Mouse (Mus musculus) frontal cortex, postnatal 14 days (tissue): Measurements from ENCODE around the gene Hddc2.

Experiments used
- DNase-seq, 2 experiments: peaks; one replicate each; pipeline ENCODE4 v3.0.0; 2022; ENCODE audit warnings: low spot score in 2 of 2

Hddc2 gene

GRCm38 (mm10) chr10:31312865-31313848 is at the start of gene Hddc2:
TSS of gene Hddc2 (plus strand) at chr10:31313383.
- peak; percentile 37 to 51 for DNase-seq

DNA sequence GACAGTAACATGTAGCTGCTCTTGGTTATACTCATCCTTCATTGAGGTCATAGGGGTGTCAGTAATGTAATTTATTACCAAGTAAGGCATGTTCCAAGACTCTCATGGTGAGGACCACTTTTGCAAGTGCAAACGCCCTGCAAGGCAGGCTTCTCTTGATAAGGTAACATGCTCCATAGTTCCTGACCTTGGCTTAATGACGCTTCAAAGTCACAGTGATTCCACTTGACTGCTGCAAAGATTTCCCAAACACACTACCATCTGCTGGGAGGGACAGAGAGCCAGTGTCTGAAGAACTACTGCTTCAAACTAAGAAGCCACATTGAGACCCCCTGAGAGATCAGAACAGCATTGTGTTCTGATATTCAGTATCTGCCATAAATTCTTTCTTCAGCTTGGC is 40.4 kb upstream of the Hddc2 start:
- no peak for DNase-seq

DNA sequence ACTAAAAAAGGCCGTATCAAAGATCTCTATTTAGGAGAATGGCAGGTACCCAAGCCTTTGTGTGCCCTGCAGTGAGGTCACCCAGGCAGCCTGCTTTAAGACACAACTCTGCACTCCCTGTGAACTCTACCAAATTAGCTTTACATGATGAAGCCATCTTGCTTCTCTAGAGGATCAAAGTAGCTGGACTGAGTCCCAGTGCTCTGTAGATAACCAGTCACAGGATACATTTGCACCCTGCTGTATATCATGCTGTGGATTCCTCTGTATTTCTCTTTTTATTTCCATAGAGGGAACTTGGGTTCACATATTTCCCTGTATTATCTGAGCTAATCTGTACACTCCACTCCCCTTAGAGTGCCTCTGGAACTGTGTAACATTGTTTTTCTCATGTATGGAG is 40.0 kb upstream of the Hddc2 start:
- DNase-seq, result no peak

DNA sequence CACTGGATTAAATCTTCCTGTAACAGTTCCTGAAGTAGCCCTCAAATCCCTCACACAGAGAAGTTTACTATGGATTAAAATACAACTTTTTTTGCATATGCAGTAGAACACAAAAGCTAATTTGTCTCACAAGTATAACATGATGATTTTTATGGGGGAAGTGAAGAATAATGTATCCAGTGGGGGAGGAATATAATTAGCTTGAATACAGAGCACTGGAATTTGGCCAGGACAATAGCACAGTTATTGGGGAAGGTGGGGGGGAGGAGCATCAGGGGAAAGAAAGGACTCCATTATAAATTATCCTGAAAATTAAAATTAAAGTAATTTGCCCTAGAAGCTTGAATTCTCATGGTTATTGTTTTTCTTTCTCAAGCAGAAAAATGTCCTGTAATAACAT is 25.4 kb upstream of the Hddc2 start:
- DNase-seq, result no peak

DNA sequence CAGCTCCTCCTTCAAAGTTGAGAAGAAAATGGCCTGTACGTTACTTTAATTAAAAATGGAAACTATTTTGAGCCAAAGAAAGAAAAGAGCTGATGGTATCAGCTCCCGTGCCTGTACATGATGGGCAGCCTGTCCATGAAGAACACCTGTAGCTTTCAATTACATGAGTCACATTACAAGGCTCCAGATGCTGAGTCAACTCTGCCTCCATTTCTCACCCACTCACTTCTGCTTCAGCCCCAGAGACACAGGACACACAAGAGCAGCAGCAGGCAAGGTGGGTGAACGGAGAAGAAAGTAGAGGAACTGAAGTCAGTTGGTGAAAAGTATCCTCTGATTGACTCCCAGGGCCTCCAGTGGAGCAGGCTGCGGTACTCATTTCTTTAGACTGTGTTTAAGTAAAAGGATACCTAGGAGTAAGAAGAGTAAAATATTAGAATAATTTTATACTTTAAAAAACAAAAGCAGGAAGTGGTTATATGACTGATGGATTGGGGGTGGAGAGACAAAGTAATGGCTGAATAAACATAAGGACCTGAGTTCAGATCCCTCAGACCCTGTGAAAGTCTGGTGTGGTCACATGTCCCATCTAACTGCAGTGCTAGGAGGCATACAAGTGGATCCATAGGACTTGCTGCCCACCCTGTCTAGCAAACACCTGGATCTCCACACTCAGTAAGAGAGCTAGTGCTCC is 24.3 kb upstream of the Hddc2 start:
- DNase-seq, result no peak

DNA sequence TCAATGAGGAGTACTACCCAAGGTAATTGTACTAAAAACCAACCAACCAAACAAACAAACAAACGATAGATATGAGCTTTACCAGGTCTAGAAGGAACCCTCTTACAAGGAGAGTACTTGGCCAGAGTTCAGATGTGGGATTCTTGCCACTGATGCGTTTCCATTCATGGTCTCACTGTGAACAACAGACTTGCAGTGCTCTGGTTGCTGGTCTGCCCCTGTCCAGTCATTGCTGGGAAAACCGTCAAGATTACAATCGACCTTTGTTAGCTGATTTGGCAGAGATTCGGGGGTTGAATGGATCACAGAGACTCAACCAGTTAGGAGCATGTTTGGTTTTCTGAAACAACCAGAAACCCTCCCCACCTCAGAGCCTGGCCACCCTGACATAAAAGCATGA is 17.5 kb upstream of the Hddc2 start:
- peak in 1 of 2 experiments; percentile 5 for DNase-seq

- DNase-seq, result no peak
Observed at GRCm38 (mm10) chr10:31296458-31296857, 16.7 kb upstream of the Hddc2 start.

GRCm38 (mm10) chr10:31297106-31297505 is 16.1 kb upstream of the Hddc2 start:
- DNase-seq, result no peak

DNA sequence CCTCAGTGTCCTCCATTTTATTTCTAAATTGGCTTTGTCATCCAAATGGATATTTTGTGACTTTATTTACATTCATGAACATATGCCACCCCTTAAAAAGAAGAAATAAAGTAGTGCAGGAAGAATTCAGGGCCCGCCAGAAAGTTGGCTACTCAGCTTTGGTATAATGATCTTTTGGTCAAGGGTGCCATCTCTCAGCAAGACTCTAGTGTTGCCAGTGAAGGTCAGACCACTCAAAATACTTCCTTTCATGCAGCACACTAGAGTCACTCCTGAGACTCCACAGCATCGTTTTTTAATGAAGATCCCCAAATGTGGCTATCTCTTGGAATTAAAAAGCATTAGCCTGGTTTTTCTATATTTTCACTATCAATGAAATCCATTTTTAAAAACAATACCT is 14.9 kb upstream of the Hddc2 start:
- no peak for DNase-seq

DNA sequence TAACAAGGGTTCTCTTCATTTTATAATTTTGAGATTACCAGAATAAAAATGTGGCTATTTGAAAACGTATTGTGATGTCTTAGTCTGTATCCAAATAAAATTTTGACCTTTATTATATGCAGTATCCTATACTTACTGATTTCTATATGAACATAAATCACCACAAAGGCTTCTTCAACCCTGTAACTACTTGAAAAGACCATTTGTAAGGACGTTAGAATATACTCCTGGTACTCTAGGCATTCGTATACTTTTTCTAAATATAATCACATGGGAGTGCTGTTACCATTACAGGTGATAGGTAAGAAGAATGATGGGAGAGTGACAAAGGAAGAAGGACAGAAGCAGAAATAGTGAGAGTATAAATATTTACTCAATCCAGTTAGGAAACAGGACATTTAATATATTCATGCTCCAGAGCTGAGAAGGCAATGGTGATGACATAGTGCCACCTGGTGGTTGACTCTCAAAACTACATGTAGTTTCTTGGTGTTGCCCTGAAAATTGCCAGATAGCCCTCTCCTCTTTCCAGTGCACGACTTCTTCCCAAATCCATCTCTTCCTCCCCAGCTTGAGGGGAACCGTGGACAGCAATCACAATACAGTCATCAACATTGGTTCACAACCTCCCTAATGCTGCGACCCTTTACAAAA is 14.1 kb upstream of the Hddc2 start:
- DNase-seq, result peak; percentile 14 to 62

DNA sequence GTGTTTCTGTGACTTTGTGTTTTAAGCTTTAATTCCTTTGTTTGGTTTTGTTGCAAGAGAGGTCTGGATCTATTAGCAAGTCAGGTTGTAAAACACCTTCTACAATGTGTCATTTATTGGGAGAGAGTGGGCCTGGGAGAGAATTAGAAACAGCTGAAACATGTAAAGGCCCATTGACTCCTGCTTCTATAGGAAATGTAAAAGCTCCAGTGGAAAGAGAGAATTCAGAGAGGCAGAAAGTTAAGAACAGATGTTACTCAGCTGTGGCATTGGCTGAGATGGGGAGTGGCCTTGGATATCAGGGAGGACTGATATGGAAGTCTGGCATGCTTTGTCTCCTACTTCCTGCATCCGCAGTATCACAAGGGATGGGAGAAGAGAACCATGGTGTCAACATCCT is 12.9 kb upstream of the Hddc2 start:
- DNase-seq, result no peak

GRCm38 (mm10) chr10:31303446-31303845 is 9.7 kb upstream of the Hddc2 start:
- no peak for DNase-seq

- DNase-seq, result no peak
Observed at GRCm38 (mm10) chr10:31307024-31307598, 6.1 kb upstream of the Hddc2 start.

- DNase-seq, result no peak
Observed at GRCm38 (mm10) chr10:31318491-31318890, 5.3 kb downstream of the Hddc2 start.

DNA sequence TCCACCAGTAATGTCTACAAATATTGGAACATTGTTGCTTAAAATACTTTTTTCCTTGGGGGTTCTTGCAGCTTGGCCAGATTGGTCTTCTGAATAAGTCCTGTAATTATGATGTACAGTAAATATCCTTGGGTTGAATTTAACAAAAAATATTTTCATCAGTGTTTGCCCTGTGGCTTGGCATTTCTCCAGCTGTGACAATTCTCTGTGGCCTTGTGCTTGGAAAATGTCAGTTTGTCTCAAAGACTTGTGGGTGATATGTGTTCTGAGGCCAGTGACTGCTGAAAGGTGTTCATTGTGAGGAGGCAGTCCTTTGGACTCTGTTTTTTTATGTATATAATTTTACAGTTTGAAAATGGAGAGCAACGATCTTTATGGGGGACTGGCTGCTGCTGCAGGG is 16.3 kb downstream of the Hddc2 start:
- no peak for DNase-seq

DNA sequence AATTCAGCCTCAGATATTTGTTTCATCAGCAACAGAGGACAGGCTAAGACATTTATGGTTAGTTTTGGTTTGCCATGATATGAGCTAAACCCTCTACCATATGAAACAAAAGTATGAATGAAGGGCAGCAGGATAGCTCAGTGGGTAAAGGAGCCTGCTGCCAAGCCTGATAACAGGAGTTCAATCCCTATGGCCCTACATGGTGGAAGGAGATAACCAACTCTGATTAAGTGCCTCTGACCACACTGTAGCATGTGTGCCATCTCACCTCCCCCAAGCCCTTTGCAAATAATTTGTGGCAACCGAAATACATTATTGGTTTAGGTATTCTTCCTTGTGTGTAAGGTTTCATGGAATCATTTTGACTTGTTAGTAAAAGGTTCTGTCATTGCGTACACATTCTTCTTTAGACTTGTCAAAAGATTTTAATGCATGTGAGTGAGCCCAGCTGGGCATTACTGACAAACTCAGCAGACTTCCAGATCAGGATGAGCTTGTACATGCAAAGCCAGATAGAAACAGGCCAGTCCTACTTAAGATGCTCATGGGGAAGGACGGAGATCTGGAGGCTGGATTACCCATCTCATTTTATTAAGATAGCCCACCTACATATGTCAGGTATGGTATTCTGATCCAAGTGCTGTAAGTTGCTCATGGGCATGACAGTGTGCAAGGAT is 17.2 kb downstream of the Hddc2 start:
- DNase-seq, result no peak

GRCm38 (mm10) chr10:31331225-31331775 is 18.1 kb downstream of the Hddc2 start:
- peak in 1 of 2 experiments; percentile 5 for DNase-seq

- DNase-seq, result no peak
Observed at GRCm38 (mm10) chr10:31336432-31336831, 23.2 kb downstream of the Hddc2 start.

DNA sequence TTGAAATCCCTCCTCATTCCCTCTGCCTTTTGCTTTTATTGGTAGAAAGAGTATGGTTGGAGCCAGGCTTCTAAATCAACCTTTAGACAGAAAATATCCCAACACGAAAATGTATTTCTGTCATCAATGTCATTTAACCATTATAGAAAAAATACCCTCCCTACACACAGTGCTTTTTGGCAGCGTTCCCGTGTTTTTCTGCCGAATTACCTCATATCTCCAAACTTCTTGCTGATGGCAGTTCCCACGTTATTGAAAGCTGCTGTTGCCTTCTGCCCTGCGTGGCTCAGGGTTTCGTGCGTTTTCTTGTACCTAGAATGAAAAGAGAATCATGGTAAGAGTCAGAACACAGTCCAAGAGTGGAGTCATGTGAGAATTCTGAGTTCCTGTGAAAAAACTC is 33.2 kb downstream of the Hddc2 start:
- DNase-seq, result no peak

DNA sequence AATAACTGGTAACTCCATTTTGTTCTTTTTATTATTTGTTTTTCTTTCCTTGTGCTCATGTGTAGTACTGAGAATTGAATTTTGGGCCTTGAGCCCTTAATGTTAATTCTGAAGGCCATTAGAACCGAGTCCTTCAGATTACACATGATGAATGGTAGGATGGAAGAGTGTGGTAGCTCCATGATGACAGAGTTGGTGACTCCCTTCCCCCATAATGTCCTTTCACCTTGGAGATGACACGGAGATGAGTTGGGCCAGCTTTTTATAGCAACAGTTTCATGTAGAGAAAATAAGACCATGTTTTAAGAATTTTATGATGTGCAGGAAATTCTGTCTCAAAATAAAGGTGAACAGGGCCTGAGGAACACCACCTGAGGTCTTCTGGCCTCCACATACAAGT is 37.9 kb downstream of the Hddc2 start:
- DNase-seq, result no peak

DNA sequence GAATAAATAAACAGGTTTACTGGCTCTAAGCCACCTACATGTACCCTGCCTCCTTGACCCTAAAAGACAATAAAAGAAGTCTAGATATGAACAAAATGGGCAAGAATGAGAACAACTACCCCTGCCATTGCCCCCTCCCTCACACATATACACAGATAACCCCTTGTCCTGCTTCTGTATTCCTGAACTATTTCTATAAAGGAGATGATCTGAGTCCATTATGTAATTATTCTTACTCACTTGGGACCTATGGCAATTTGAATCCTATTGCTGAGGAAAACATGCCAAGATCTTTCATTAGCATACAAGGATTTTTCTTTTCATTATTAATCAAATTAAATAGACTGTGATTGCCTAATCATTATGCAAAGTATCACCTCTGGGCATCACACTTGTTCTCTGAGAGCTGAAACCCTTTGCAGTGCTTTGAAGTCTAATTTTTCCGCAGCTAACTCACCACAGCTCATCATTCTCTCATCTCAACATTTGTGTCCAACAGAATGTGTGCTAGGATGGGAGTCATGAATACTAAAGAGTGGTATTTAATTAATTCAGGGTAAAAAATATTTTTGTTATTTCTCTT is 39.8 kb downstream of the Hddc2 start:
- no peak for DNase-seq
